Mouse (Mus musculus): Measurements from ENCODE around the gene Esyt1. TPM values are rescaled to one million over a fixed set of nuclear protein-coding genes. Genes with fewer than 3 reads are reported as not detected.

Gene Esyt1
- total RNA-seq (2023), result 116 and 144 TPM in 2 replicates

DNA sequence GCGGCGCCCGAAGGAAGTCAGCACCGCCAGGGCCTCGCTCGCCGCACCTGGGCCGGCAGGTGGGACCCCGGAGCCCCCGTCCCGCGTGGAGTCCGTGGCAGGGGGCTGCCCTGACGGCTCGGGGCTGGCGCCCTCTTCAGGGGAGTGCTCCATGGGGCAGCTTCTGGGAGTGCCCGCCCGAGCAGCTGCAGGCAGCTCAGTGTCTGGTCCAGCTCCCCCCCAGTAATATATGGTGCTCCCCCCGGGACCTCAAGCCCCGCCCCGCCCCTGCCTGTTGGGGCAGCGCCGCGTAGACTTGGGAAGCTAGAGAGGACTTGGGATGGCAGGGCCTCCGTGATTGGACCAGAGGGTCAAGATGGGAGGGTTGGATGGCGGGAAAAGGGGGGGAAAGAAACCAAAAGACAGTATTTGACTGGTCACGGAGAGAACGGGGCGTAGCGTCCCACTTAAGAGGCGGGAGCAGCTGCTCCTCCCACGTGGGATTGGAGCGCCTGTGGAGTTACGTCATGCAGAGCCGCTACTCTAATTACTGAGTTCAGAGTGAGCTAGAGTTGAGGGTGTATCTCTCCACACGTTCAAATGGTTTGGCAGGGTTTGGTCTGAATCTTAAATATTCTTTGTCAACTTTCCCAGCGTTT, at the start of gene Esyt1:
Gene Esyt1 (minus strand): TSS at position 201 of the 638 bp plus-strand sequence.

GRCm38 (mm10) chr10:128565788-128566531, 40.3 kb upstream of the Esyt1 start, which contains the start of gene Pa2g4:
Gene Pa2g4 (minus strand): TSS chr10:128565987.

DNA sequence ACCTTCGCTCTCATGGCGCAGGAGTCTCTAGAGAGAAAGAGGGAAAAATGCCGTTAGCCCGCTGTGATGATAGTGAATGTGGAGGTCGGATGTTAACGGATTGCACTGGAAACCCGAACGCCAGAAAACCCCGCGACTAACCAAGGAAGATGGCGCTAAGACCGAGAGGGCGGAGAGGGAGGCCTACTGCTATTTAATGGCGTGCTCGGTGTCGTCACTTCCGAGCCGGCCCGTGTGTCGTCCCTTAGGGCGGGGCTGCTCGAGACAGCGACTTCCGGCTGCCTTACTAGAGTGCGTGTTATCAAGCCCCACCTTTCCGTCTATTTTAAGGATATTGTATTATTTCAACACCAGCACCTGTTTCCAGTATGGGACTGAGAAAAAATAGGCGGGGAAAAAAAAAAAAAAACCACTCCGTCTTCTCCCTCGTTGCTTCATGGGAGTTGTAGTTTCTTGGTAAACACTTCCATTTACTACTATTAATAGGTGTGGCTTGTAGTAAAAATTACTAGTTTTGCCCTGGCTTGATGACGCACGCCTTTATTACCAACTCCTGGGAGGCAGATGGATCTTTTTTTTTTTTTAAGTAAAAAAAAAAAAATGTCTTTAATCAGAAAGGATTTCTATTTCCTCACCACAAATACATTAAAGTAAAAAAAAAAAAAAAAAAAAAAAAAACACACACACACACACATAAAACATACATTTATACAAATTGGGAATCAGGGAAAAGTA, 23.4 kb upstream of the Esyt1 start, which contains the start of gene Rpl41:
Gene Rpl41 (minus strand): TSS at position 359 of the 735 bp plus-strand sequence.

GRCm38 (mm10) chr10:128547361-128548032, 21.8 kb upstream of the Esyt1 start, which contains the start of gene Zc3h10:
Gene Zc3h10 (minus strand): TSS chr10:128547774.

DNA sequence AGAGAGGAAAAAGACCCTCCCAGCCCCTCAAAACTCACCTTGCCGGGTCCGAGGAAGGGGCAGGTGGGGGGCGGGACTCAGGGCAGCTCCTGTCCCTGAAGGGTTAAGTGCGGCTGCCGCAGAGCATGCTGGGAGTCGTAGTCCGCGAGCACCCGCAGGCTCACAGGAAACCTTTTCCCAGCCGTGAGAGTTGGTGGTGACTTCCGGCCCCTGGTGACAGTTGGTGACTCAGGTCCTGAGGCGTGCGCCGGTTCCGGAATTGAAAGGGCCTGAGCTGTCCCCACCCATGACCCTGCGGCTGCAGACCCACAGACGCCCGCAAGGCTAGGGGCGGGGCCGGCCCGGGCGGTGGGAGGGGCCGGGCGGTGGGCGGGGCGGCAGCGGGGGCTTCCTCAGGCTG, 27.1 kb downstream of the Esyt1 start, which contains the start of gene Myl6b:
Gene Myl6b (minus strand): TSS at position 96 of the 400 bp plus-strand sequence.

GRCm38 (mm10) chr10:128493695-128494666, 31.7 kb downstream of the Esyt1 start, which contains the start of gene Myl6:
Gene Myl6 (minus strand): TSS chr10:128494145.

Other genes starting within 250 kb of the Esyt1 start
- gene Il23a, start 227.1 kb downstream of the Esyt1 start, total RNA-seq (2023), result 0.79 and 1.2 TPM in 2 replicates
- 26.5 and 36.7 TPM in 2 replicates for gene Pan2, start 222.5 kb downstream of the Esyt1 start, total RNA-seq (2023)
- gene Cnpy2, start 203.4 kb downstream of the Esyt1 start, total RNA-seq (2023), result 25.3 and 30.7 TPM in 2 replicates
- gene Cs, start 188.1 kb downstream of the Esyt1 start, total RNA-seq (2023), result 85.9 and 94.3 TPM in 2 replicates
- 15.2 and 19.1 TPM in 2 replicates for gene Coq10a, start 156.9 kb downstream of the Esyt1 start, total RNA-seq (2023)
- 29.8 and 44.1 TPM in 2 replicates for gene Ankrd52, start 148.8 kb downstream of the Esyt1 start, total RNA-seq (2023)
- gene Slc39a5, start 124.6 kb downstream of the Esyt1 start, total RNA-seq (2023), result not detected in 2 replicates
- 23.4 and 31.8 TPM in 2 replicates for gene Nabp2, start 114.4 kb downstream of the Esyt1 start, total RNA-seq (2023)
- 37.4 and 48.3 TPM in 2 replicates for gene Rnf41, start 114.2 kb downstream of the Esyt1 start, total RNA-seq (2023)
- 79.4 TPM in 2 replicates for gene Smarcc2, start 66.6 kb downstream of the Esyt1 start, total RNA-seq (2023)
- 1,119 and 1,205 TPM in 2 replicates for gene Myl6, start 31.7 kb downstream of the Esyt1 start, total RNA-seq (2023)
- 1.9 and 2.0 TPM in 2 replicates for gene Myl6b, start 27.2 kb downstream of the Esyt1 start, total RNA-seq (2023)
- gene Zc3h10, start 21.9 kb upstream of the Esyt1 start, total RNA-seq (2023), result 21.4 and 25.9 TPM in 2 replicates
- gene Rpl41, start 23.4 kb upstream of the Esyt1 start, total RNA-seq (2023), result 1,166 and 1,291 TPM in 2 replicates
- gene Pa2g4, start 40.1 kb upstream of the Esyt1 start, total RNA-seq (2023), result 28.5 and 31.0 TPM in 2 replicates
- 0.35 and 0.50 TPM in 2 replicates for gene Erbb3, start 63.8 kb upstream of the Esyt1 start, total RNA-seq (2023)
- gene Rps26, start 100.9 kb upstream of the Esyt1 start, total RNA-seq (2023), result 150 and 359 TPM in 2 replicates
- gene Ikzf4, start 120.1 kb upstream of the Esyt1 start, total RNA-seq (2023), result 0.16 TPM in 1 of 2 replicates, not detected in the other
- gene Suox, start 148.2 kb upstream of the Esyt1 start, total RNA-seq (2023), result 1.0 and 1.2 TPM in 2 replicates
- 95.8 and 96.9 TPM in 2 replicates for gene Rab5b, start 170.4 kb upstream of the Esyt1 start, total RNA-seq (2023)
- 2.3 and 2.6 TPM in 2 replicates for gene Pmel, start 178.3 kb upstream of the Esyt1 start, total RNA-seq (2023)
- 71.8 and 90.9 TPM in 2 replicates for gene Cdk2, start 179.2 kb upstream of the Esyt1 start, total RNA-seq (2023)
- 46.0 and 58.2 TPM in 2 replicates for gene Dgka, start 219.0 kb upstream of the Esyt1 start, total RNA-seq (2023)
- gene Pym1, start 222.0 kb upstream of the Esyt1 start, total RNA-seq (2023), result 23.9 and 25.2 TPM in 2 replicates

All from neutrophil, adult 65 days (primary cell).